Mouse (Mus musculus): ENCODE data around the gene Samd3. TPM values are rescaled to one million over a fixed set of nuclear protein-coding genes. Genes with fewer than 3 reads are reported as not detected.

Gene Samd3
- polyA plus RNA-seq, 1 experiment from 2014 or later = 0.18 TPM

DNA sequence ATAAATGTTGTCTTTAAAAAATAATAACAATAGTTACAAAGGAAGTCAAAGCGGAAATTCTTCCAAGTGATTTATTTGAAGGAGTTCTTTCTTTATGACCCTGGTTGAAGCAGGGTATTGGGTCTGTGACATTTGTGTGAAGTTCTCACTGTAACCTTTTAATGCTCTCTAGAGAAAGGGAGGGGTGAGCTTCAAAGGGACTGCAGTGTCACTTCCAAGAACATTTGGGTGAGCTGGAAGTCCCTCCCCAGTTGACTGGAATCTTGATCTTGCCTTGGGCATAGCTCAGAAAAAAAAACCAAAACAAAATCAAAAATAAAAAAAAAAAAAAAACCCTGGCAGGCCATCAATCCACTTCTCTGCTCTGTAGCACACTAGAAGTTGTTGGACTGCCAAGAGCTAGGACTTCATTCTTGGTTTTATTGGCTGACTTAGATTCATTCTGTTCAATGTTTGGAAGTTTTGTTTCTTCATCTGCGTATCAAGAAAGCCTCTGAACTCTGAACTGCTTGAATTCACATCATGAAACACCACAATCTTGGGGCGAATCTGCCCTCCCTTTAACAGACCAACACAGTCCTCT is 2.7 kb downstream of the Samd3 start:
- Histone ChIP-seq H3K27me3 (ENCODE audit: control insufficient read depth, insufficient read depth, low read length) (no peaks in the 10 kb centered on the region), H3K4me2 (ENCODE audit: low read depth, low read length) (no peak overlapping the region), H3K9ac (ENCODE audit: low read length) (no peak overlapping the region), H3K4me3 (replicated peaks; ENCODE audit: low read length) (no peak overlapping the region), H3K4me1 (ENCODE audit: control insufficient read depth, insufficient read depth, low read length) (no peaks in the 10 kb centered on the region), H3K9me3 (replicated peaks; ENCODE audit: control insufficient read depth, low read length) (no peaks in the 10 kb centered on the region), H3K36me3 (ENCODE audit: control insufficient read depth, insufficient read depth, low read length) (no peaks in the 10 kb centered on the region), H3K27ac (ENCODE audit: low read length) (no peak overlapping the region)
- 78% methylated on average over 3 of the region's 3 CpGs for WGBS
- ATAC-seq (ENCODE audit: insufficient read depth, low FRiP score) = no peak

DNA sequence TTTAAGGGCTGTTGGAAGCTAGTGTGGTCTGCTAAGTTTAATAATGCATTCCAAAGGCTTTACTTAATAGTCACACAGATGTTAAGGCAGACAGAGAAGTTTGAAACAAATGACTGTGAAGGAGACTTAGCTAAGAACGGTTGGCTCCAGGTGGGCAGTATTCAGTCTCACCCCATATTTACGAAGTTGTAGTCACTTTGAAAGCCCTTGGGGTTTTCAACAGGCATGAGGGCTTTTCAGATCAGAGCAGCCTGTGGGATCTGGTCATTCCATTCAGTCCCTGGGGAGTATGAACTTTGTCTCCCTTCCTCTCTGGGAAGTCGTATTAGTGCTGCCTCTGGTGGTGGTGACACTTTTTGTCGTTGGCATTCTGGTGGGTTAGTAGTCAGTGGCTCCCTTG is 9.1 kb downstream of the Samd3 start:
- H3K4me1 ChIP-seq (ENCODE audit: control insufficient read depth, insufficient read depth, low read length) = no peaks in the 10 kb centered on the region
- H3K36me3 ChIP-seq (ENCODE audit: control insufficient read depth, insufficient read depth, low read length) = no peaks in the 10 kb centered on the region
- no peak overlapping the region for H3K27ac ChIP-seq (ENCODE audit: low read length)
- no peak overlapping the region for H3K4me3 ChIP-seq (replicated peaks; ENCODE audit: low read length)
- no peak for ATAC-seq (ENCODE audit: insufficient read depth, low FRiP score)
- 47% methylated on average over 4 of the region's 4 CpGs for WGBS
- no peaks in the 10 kb centered on the region for H3K27me3 ChIP-seq (ENCODE audit: control insufficient read depth, insufficient read depth, low read length)
- no peaks in the 10 kb centered on the region for H3K9me3 ChIP-seq (replicated peaks; ENCODE audit: control insufficient read depth, low read length)
- H3K4me2 ChIP-seq (ENCODE audit: low read depth, low read length) = no peak overlapping the region
- no peak overlapping the region for H3K9ac ChIP-seq (ENCODE audit: low read length)

DNA sequence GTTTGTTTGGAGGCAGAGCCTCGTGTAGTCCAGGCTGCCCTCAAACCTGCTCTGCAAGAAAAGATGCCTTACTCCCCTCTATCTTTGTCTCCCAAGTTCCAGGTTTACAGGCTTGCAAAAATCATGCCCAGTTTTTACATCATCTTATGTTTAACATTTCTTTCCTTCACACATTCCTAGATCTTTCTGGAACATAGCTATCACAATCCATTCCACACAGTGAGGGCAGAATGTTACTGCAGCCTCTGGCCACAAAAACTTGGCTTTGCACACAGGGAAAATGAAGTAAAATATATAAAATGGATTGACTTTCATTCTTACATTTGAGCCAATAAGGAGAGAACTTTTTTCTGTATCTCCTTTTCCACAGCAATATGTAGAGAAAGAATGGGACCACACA is 9.6 kb downstream of the Samd3 start:
- Histone ChIP-seq H3K4me2 (ENCODE audit: low read depth, low read length) (no peak overlapping the region), H3K9me3 (replicated peaks; ENCODE audit: control insufficient read depth, low read length) (no peaks in the 10 kb centered on the region), H3K4me3 (replicated peaks; ENCODE audit: low read length) (no peak overlapping the region), H3K27me3 (ENCODE audit: control insufficient read depth, insufficient read depth, low read length) (no peaks in the 10 kb centered on the region), H3K9ac (ENCODE audit: low read length) (no peak overlapping the region), H3K36me3 (ENCODE audit: control insufficient read depth, insufficient read depth, low read length) (no peaks in the 10 kb centered on the region), H3K27ac (ENCODE audit: low read length) (no peak overlapping the region), H3K4me1 (ENCODE audit: control insufficient read depth, insufficient read depth, low read length) (no peaks in the 10 kb centered on the region)
- 37% methylated on average over 1 of the region's 1 CpGs for WGBS
- no peak for ATAC-seq (ENCODE audit: insufficient read depth, low FRiP score)

DNA sequence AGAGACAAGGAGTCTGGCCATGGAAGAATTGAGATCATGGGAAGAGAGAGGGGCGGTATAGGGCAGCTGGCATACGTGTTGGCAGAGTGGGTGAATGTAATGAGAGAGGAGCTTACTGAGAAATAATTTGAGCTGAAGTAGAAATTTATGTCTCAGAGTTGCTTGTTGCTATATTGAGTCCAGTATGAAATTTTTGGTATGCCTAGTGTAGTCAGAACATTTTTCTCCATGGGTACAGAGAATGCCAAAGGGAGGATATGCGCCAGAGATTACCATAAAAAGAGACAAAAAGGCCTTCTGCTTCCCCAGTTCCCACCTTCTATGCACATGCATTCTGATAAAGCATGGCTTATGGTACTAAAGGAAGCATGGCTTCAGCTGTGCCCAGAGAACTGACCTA is 13.7 kb downstream of the Samd3 start:
- WGBS = 88% methylated on average over 3 of the region's 3 CpGs
- H3K4me2 ChIP-seq (ENCODE audit: low read depth, low read length) = no peak overlapping the region
- no peaks in the 10 kb centered on the region for H3K36me3 ChIP-seq (ENCODE audit: control insufficient read depth, insufficient read depth, low read length)
- no peak for ATAC-seq (ENCODE audit: insufficient read depth, low FRiP score)
- no peaks in the 10 kb centered on the region for H3K27me3 ChIP-seq (ENCODE audit: control insufficient read depth, insufficient read depth, low read length)
- no peak overlapping the region for H3K9ac ChIP-seq (ENCODE audit: low read length)
- no peaks in the 10 kb centered on the region for H3K4me1 ChIP-seq (ENCODE audit: control insufficient read depth, insufficient read depth, low read length)
- H3K9me3 ChIP-seq (replicated peaks; ENCODE audit: control insufficient read depth, low read length) = no peaks in the 10 kb centered on the region
- no peak overlapping the region for H3K27ac ChIP-seq (ENCODE audit: low read length)
- H3K4me3 ChIP-seq (replicated peaks; ENCODE audit: low read length) = no peak overlapping the region

DNA sequence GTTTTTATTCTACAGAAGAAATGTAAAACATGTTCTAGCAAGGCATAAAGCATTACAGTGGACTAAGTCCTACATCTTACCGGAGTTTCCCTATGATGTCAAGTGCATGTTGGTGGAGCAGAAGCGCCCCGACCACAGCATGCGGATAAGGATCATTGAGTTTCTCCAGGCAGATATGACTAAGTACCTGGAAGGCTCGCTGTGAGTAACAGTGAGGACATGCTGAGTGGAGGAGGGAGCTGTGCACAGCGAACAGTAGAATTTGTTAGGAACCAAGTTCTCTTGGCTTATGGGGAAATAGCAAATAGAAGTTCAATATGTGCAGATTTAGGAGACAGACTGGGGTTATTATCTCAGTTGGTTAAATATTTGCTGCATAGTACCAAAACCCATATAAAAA is 15.0 kb downstream of the Samd3 start:
- Histone ChIP-seq H3K27me3 (ENCODE audit: control insufficient read depth, insufficient read depth, low read length) (no peaks in the 10 kb centered on the region), H3K4me3 (replicated peaks; ENCODE audit: low read length) (no peak overlapping the region), H3K9ac (ENCODE audit: low read length) (no peak overlapping the region), H3K27ac (ENCODE audit: low read length) (no peak overlapping the region), H3K4me2 (ENCODE audit: low read depth, low read length) (no peak overlapping the region), H3K4me1 (ENCODE audit: control insufficient read depth, insufficient read depth, low read length) (no peaks in the 10 kb centered on the region), H3K36me3 (ENCODE audit: control insufficient read depth, insufficient read depth, low read length) (no peaks in the 10 kb centered on the region), H3K9me3 (replicated peaks; ENCODE audit: control insufficient read depth, low read length) (no peaks in the 10 kb centered on the region)
- 86% methylated on average over 6 of the region's 6 CpGs for WGBS
- ATAC-seq (ENCODE audit: insufficient read depth, low FRiP score) = no peak

DNA sequence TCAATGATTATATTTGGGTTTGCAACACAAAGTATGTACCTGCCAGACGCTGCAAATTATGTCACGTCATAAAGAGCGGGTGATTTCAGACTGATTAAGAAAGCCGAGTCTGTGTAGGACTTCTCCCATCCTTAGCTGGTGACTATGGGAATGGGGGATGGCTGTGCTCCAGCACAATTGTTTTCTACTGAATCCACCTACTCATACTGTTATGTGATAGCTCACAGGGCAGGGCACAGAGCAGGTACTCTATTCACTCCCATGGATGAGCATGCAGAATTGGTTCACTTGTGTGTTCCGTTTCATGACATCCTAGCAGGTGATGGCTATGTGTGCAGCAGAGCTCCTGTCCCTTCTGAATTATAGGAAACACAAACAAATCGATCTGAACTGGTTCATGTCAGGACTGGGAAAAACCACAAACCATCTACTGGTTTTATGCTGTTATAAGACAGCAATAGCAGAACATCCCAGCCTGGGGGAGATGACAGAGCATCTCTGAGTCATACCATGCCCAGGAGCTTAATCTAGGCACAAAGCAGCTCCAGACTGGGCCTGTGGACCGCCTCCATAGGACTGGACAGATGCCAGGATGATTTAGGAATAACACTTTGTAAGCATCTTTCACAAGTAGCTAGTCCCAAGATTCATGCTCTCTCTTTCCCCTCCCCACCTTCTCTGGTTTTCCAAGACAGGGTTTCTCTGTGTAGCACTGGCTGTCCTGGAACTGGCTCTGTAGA is 20.1 kb downstream of the Samd3 start:
- H3K9me3 ChIP-seq (replicated peaks; ENCODE audit: control insufficient read depth, low read length) = no peaks in the 10 kb centered on the region
- no peak overlapping the region for H3K4me3 ChIP-seq (replicated peaks; ENCODE audit: low read length)
- WGBS = 79% methylated on average over 7 of the region's 7 CpGs
- H3K27me3 ChIP-seq (ENCODE audit: control insufficient read depth, insufficient read depth, low read length) = no peaks in the 10 kb centered on the region
- H3K4me1 ChIP-seq (ENCODE audit: control insufficient read depth, insufficient read depth, low read length) = no peaks in the 10 kb centered on the region
- no peak overlapping the region for H3K4me2 ChIP-seq (ENCODE audit: low read depth, low read length)
- no peaks in the 10 kb centered on the region for H3K36me3 ChIP-seq (ENCODE audit: control insufficient read depth, insufficient read depth, low read length)
- ATAC-seq (ENCODE audit: insufficient read depth, low FRiP score) = no peak
- no peak overlapping the region for H3K27ac ChIP-seq (ENCODE audit: low read length)
- H3K9ac ChIP-seq (ENCODE audit: low read length) = no peak overlapping the region

DNA sequence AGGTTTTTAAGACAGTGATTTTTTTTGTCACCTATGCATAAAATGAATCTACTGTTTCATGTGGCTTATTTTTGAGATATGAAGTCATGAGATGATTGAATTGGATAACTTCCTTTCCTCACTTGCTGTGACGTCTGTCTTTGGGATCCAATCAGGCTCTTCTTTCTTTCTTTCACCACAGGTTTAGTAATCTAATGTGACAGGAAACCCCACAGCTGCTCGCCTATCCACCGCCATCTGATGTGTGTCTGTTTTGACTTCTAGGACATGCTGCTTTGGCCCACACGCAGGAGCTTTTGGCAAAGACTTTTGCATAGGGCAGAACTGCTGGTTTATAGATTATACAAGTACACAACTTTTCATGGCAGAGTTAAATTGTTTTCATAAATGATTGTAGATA is 30.4 kb downstream of the Samd3 start:
- Histone ChIP-seq H3K4me3 (replicated peaks; ENCODE audit: low read length) (no peak overlapping the region), H3K9me3 (replicated peaks; ENCODE audit: control insufficient read depth, low read length) (no peaks in the 10 kb centered on the region), H3K9ac (ENCODE audit: low read length) (no peak overlapping the region), H3K36me3 (ENCODE audit: control insufficient read depth, insufficient read depth, low read length) (no peaks in the 10 kb centered on the region), H3K4me2 (ENCODE audit: low read depth, low read length) (no peak overlapping the region), H3K4me1 (ENCODE audit: control insufficient read depth, insufficient read depth, low read length) (no peaks in the 10 kb centered on the region), H3K27me3 (ENCODE audit: control insufficient read depth, insufficient read depth, low read length) (no peaks in the 10 kb centered on the region), H3K27ac (ENCODE audit: low read length) (no peak overlapping the region)
- WGBS = 53% methylated on average over 4 of the region's 4 CpGs
- ATAC-seq (ENCODE audit: insufficient read depth, low FRiP score) = no peak

DNA sequence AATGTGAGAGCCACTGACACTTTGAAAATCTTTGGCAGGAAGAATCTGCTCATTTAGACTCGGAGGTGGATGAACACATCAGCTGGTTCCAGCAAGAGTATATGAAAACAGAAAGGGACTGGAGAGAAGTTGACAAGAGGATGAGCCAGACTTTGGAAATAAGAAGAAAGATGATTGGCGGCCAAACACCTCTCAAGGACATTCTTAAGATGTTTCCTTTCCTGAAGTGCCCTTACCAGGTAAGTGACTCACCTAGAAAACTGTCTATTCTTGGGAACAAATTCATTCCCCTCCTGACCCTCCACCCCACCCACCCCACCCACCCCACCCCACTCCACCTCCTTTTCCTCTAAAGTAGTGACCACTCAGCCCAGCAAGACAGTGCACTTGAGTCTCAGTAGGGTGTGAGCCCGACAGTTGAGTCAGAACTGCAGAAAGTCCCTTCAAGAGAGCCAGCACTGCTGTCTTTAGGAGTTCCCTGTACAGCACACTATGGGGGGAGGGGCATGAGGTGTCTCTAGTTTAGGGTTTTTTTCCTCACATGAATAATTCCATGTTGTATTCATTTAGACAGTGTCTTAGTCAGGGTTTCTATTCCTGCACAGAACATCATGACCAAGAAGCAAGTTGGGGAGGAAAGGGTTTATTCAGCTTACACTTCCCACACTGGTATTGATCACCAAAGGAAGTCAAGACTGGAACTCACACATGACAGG is 34.4 kb downstream of the Samd3 start:
- no peak overlapping the region for H3K27ac ChIP-seq (ENCODE audit: low read length)
- no peak overlapping the region for H3K9ac ChIP-seq (ENCODE audit: low read length)
- WGBS = 76% methylated on average over 3 of the region's 3 CpGs
- no peaks in the 10 kb centered on the region for H3K4me1 ChIP-seq (ENCODE audit: control insufficient read depth, insufficient read depth, low read length)
- no peaks in the 10 kb centered on the region for H3K36me3 ChIP-seq (ENCODE audit: control insufficient read depth, insufficient read depth, low read length)
- no peak overlapping the region for H3K4me3 ChIP-seq (replicated peaks; ENCODE audit: low read length)
- H3K4me2 ChIP-seq (ENCODE audit: low read depth, low read length) = no peak overlapping the region
- H3K9me3 ChIP-seq (replicated peaks; ENCODE audit: control insufficient read depth, low read length) = no peaks in the 10 kb centered on the region
- no peak for ATAC-seq (ENCODE audit: insufficient read depth, low FRiP score)
- no peaks in the 10 kb centered on the region for H3K27me3 ChIP-seq (ENCODE audit: control insufficient read depth, insufficient read depth, low read length)

DNA sequence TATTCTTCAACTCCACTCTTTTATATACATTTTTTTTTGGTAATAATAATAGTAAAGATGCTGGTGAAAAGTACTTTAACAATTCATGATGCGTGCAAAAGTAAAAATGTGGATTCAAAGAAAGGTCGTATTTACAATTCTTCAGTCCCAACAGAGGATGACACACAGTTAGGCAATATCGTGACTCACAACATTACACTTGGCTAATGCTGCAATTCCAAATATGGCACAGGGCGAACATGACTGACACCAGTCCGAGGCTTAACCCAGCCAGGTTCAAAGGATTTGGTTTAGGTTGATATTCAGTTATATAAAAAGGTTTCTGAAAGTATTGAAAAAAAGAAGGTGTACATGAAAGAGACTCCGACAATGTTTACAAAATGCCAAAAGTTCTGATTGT is 45.9 kb downstream of the Samd3 start:
- Histone ChIP-seq H3K9ac (ENCODE audit: low read length) (no peak overlapping the region), H3K4me1 (ENCODE audit: control insufficient read depth, insufficient read depth, low read length) (no peaks in the 10 kb centered on the region), H3K4me2 (ENCODE audit: low read depth, low read length) (no peak overlapping the region), H3K4me3 (replicated peaks; ENCODE audit: low read length) (no peak overlapping the region), H3K27ac (ENCODE audit: low read length) (no peak overlapping the region), H3K36me3 (ENCODE audit: control insufficient read depth, insufficient read depth, low read length) (peaks cover 5% of the 10 kb centered on the region), H3K9me3 (replicated peaks; ENCODE audit: control insufficient read depth, low read length) (no peaks in the 10 kb centered on the region), H3K27me3 (ENCODE audit: control insufficient read depth, insufficient read depth, low read length) (no peaks in the 10 kb centered on the region)
- 90% methylated on average over 6 of the region's 6 CpGs for WGBS
- ATAC-seq (ENCODE audit: insufficient read depth, low FRiP score) = no peak
